Mouse (Mus musculus) frontal cortex, postnatal 10 days (tissue): Measurements from ENCODE around the gene 3110082J24Rik.
A peak's percentile ranks its signal among the peaks of the same experiment; 100 is the strongest.

ENCODE experiments used
- DNase-seq, 2 experiments: peaks; one replicate each; pipeline ENCODE4 v3.0.0; 2022; ENCODE audit warnings: low spot score in 2 of 2, mixed read lengths in 1 of 2

3110082J24Rik gene

GRCm38 (mm10) chr5:30105668-30106300, at the start of gene 3110082J24Rik:
3110082J24Rik (minus strand) TSS chr5:30106086.
- DNase-seq: peak; percentile 33 to 50

GRCm38 (mm10) chr5:30155395-30155792, 49.5 kb upstream of the 3110082J24Rik start:
- DNase-seq: no peak

GRCm38 (mm10) chr5:30154474-30155394, 48.8 kb upstream of the 3110082J24Rik start, which contains the start of the genes Hadha and Hadhb:
Hadha (minus strand) TSS chr5:30155162.
Hadhb (plus strand) TSS chr5:30155248.
- DNase-seq: peak; percentile 81 to 91

- DNase-seq: no peak
These were observed 48.1 kb upstream of the 3110082J24Rik start for GRCm38 (mm10) chr5:30154013-30154412.

DNA sequence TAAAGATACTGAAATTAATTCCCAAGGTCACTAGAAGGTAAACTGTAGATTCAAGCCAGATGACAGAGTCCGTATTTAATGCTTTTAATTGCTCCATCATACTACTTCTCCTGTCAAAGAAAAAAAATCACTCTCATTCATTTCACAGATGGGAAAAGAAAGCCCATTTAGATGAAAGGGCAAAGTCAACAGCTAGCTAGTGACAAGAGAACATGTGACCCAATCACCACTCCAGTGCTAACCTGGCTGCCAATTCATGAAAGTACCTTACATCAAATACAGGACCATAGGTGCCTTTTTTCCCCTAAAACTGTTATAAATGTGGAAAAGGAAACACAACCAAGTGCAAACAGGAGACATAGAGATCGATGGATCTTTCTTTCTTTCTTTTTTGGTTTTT, 47.3 kb upstream of the 3110082J24Rik start:
- DNase-seq: no peak

DNA sequence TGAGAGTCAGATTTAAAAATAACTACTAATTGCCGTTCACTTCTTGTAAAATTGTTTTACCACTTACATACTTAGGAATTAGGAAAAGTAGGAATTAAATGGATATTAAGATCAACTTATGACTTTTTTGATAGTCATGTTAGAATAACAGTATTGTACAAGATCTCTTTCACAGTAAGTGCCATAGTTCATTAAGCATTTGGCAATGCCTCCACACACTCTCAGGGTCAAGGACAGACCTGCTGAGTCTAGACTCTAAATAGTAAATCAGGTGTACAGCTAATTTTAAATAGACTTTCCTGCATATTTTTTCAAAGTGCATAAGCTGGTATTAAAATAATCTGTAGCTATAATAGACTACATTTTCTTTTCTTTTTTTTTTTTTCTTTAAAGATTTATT, 46.5 kb upstream of the 3110082J24Rik start:
- no peak for DNase-seq

GRCm38 (mm10) chr5:30152007-30152406, 46.1 kb upstream of the 3110082J24Rik start:
- DNase-seq: no peak

DNA sequence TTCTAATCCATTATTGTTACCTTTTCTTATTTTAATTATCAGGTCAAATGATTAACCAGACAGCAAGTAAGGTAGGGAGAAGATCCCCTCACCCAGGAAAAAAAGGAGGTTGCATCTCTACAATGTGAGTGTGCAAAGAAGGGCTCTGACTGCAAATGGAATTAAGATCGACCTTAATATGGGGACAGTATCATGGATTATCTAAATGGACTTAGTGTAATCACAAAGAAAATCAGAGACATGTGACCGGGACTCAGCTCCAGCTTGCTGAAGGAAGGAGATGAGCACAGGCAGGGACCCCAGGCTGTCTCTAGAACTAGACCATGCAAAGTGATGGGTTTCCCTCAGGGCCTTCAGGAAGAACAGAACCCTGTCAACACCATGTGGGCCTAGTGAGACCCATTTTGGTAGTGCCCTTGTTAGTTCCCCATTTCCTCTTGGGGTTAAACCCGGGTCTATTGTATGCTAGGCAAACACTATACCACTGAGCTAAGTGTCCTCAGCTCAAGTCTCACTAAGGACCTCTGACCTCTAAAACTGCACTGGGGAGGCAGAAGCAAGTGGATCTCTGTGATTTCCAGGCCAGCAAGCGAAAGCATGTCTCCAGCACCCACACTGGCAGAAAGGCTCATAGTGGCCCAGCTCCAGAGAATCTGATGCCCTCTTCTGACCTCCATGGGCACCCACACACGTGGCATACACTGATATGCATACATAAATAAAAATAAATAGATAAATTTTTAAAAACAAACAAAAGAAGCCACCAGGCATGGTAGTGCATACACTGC, 42.4 kb upstream of the 3110082J24Rik start:
- DNase-seq: no peak

- DNase-seq: no peak
These were observed 40.6 kb upstream of the 3110082J24Rik start for GRCm38 (mm10) chr5:30146526-30146925.

GRCm38 (mm10) chr5:30138193-30138592, 32.3 kb upstream of the 3110082J24Rik start:
- DNase-seq: no peak

GRCm38 (mm10) chr5:30137271-30137670, 31.4 kb upstream of the 3110082J24Rik start:
- no peak for DNase-seq

DNA sequence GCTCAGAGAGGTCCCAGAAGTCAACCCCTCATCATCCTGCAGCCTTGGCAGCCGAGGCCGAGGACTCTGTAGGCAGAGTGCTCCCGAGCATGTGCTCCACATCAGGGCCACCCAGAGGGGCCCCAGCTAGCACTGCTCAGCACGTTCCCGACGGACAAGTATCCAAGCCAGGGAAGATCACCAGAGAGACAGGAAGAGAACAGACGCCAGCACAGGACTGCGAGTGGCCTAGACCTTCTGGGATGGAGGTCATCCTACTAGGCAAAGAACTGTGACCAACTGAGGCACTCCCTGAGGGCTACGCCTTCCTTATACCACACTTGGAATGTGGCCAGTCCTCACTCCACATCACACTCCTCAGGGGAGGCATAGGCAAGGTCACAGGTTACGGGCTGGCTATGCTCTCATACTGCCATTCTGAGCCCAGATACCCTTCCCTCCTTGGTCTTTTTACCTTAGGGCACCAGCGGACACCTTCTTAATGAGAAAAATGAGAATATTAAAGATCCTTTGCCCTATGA, 29.9 kb upstream of the 3110082J24Rik start:
- no peak for DNase-seq

DNA sequence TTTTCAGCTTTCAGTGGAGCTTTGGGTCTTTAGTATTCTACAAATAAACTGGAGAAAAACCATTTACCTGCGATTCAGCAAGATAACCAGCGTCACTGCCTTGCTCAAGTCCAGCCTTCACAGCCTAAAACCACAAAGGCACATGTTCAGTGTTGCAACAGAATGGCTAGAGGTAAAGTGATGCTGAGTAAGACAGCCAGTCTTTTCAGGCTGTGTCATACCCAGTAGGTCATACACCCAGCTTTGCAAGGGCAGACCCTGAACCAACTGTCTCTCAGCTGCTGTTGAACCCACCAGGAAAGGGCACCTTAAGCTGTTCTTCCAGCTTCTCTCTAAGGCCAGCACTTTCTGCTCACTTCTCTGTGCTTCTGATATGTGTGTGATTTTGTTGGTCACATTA, 26.3 kb upstream of the 3110082J24Rik start:
- DNase-seq: no peak

DNA sequence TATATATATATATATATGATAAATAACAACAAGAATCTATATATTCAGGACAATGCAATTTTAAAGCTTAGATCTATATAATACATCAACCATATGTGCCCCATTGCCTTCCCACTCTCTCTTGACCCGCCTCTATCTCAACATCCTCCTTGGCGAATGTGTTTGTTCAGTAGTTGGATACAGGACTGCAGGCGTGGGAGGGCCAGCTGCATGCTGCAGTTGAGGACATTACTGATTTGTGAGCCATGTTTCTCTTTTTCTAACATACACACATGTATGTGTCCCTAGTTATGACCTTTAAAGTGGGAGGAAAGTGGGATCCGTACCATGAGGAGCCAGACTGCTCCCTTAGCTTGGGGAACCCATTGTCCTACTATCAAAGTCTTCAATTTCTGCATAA, 25.4 kb upstream of the 3110082J24Rik start:
- no peak for DNase-seq

DNA sequence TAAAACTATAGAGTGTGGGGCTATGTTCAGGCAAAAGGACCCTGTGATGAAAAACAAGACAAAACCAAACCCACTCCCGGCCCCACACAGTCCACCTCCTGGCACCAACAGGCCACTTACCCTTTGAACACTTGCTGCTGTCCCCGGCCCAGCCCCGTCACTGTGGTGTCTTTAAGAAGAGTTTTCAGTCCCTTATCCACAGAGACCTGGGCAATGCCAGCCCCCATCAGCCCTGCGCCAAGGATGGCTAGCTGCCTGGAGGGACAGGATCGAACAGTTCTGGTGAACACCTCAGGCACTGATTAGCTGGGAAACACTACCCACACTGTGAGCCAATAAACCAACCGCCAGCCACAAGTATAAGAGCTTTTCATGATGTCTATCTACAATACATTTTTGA, 22.8 kb upstream of the 3110082J24Rik start:
- DNase-seq: no peak

DNA sequence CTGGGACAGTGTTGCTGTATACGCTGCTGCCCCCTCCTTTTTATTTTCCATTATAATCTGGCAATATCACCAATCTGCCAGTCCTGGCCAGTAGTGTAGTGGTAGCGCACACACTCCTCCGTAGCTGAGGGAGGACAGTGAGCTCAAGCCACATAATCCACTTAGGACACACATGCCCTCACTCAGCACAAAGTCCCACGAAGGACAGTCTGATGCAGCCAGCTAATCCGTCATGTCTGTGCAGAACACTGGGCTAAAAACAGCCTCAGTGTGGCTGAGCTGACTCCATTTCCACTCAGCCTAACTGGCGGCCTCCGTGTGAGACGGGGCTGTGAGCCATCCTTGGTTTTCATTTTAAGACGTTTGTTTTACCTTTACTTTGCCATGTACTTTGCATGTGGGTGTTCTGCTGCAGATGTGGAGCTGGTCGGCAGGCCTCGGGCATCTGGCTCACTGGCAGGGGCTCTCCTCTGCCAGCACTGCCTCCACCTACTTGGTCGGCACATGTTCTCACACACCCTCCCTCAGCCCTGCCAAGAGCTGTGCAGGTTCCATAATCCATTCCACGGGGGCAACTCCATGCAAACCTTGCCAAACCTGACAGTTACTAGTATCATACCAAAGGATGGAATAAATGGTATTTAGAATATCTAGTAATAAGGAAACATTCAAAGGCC, 22.2 kb upstream of the 3110082J24Rik start:
- no peak for DNase-seq

DNA sequence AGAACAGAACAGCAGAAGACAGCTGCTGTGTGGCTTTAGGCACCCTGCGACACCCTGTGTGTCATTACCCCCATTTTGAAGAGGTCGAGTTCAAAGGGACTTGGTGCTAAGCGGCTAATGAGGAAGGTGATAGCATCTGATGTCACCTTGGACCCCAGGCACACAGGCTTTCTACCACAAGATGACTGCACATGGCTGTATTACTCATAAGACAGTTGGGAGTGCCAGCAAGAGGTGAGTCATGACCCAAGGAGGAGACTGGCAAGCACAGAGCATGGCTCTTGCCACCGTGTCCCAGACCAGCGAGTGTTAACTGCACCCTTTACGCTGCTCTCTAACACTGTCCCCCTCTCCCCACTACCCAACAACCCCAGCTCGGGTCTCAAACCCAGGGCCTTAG, 20.9 kb upstream of the 3110082J24Rik start:
- no peak for DNase-seq

GRCm38 (mm10) chr5:30125587-30125986, 19.7 kb upstream of the 3110082J24Rik start:
- DNase-seq: no peak

DNA sequence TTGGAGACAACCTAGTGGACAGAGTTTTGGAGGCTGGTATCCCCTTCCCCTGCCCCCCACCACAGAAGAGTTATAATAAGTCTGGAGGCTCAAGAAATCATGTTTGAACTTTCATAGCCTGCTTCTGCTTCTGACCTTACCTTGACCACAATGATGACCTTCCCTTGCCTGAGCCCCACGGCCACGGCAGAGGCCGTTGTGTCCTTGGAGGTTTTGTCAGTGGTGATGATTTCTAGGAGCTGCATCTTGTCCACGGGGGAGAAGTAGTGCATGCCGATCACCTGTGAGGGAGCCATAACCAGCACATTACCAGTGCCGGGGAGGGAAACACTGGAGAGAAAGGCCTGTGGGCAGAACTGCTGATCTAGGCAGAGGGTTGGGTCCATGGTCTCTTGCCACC, 16.6 kb upstream of the 3110082J24Rik start:
- DNase-seq: no peak

- no peak for DNase-seq
These were observed 14.2 kb upstream of the 3110082J24Rik start for GRCm38 (mm10) chr5:30120106-30120505.

- no peak for DNase-seq
These were observed 13.3 kb upstream of the 3110082J24Rik start for GRCm38 (mm10) chr5:30119163-30119562.
